Mouse (Mus musculus) embryonic facial prominence, embryonic 10.5 days (tissue): ENCODE results near the gene Cel. TPM values are rescaled to one million over a fixed set of nuclear protein-coding genes. Genes with fewer than 3 reads are reported as not detected.
A peak's percentile ranks its signal among the peaks of the same experiment; 100 is the strongest.

Experiments used
- DNase-seq: peaks from one replicate; pipeline ENCODE4 v3.0.0-alpha.2; 2017; ENCODE audit warnings: low spot score
- H3K27ac ChIP-seq: fragments of 300-500 bp; sonication (generic); replicated peaks from 2 replicates; pipeline ENCODE4 v1.5.1; 2016; ENCODE audit warnings: mild to moderate bottlenecking
- H3K27me3 ChIP-seq: fragments of 300-500 bp; sonication (generic); replicated peaks from 2 replicates; pipeline ENCODE4 v1.6.1; 2016; ENCODE audit warnings: low read depth, mild to moderate bottlenecking; ENCODE audit not compliant: poor library complexity, severe bottlenecking
- H3K36me3 ChIP-seq: fragments of 300-500 bp; sonication (generic); replicated peaks from 2 replicates; pipeline ENCODE4 v1.6.1; 2016; ENCODE audit warnings: mild to moderate bottlenecking, moderate library complexity
- H3K4me1 ChIP-seq: fragments of 300-500 bp; sonication (generic); 2 replicates; pipeline ENCODE4 v1.6.1; 2016
- H3K4me3 ChIP-seq: fragments of 300-500 bp; sonication (generic); 2 replicates; pipeline ENCODE4 v1.5.1; 2016; ENCODE audit warnings: mild to moderate bottlenecking, moderate library complexity
- H3K9me3 ChIP-seq: fragments of 300-500 bp; sonication (generic); 2 replicates; pipeline ENCODE4 v1.6.1; 2016; ENCODE audit warnings: mild to moderate bottlenecking
- WGBS: fragments of 180-500 bp; shearing (Covaris S2); methylation state at CpG from one replicate; pipeline ENCODE4 v1.1.7; 2016; 5-methylcytosine and 5-hydroxymethylcytosine counted together
- polyA plus RNA-seq: library from polyadenylated mRNA; unstranded; fragments of >200 nt; fragmentation: Nextera tagmentation; extraction: Ambion mirVana; gene quantifications from 2 replicates; pipeline ENCODE4 v1.2.1, GENCODE M21; 2016

Cel gene
- polyA plus RNA-seq, 1 experiment from 2014 or later: not detected

- WGBS: 64% methylated on average over 7 of the region's 7 CpGs
- DNase-seq: no peak
Observed at GRCm38 (mm10) chr2:28533901-28534435, 29.2 kb downstream of the Cel start.

GRCm38 (mm10) chr2:28532938-28533771, 30.0 kb downstream of the Cel start:
- peak overlapping the region; percentile 89 for H3K27ac ChIP-seq
- peaks cover 97% of the 10 kb centered on the region for H3K4me1 ChIP-seq
- H3K27me3 ChIP-seq: no peaks in the 10 kb centered on the region
- no peaks in the 10 kb centered on the region for H3K9me3 ChIP-seq
- H3K36me3 ChIP-seq: 0 out of 2 replicates have a peak, but pooled peaks cover 1% of the 10 kb centered on the region
- DNase-seq: peak; percentile 92
- H3K4me3 ChIP-seq: peak overlapping the region; percentile 72
- 3% methylated on average over 49 of the region's 49 CpGs for WGBS

More at GRCm38 (mm10) chr2:28533901-28534435, 29.2 kb downstream of the Cel start:
- H3K9me3 ChIP-seq: no peaks in the 10 kb centered on the region
- H3K27ac ChIP-seq: peak overlapping the region; percentile 89
- peak overlapping the region; percentile 72 for H3K4me3 ChIP-seq
- H3K4me1 ChIP-seq: peaks cover 97% of the 10 kb centered on the region
- 0 out of 2 replicates have a peak, but pooled peaks cover 7% of the 10 kb centered on the region for H3K36me3 ChIP-seq
- no peaks in the 10 kb centered on the region for H3K27me3 ChIP-seq

DNA sequence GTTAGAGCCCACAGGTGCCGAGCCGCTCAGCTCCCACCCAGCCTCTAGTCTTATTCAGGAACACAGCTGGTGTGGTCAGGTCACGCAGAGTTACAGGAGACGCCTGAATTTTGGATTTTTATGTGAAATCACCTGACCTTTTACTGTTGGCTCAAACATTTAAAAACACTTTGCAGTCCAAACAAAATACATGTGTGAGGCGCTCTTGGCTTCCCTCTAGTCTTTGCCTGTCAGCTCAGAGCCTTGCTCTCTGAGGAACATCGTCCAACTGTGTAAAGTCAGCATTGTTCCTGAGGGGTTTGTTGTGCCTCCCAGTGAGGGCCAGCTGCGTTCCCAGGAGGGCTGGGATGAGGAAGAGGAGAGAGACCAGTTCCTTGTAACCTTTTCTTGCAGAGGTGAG, 32.9 kb downstream of the Cel start:
- 62% methylated on average over 7 of the region's 7 CpGs for WGBS
- Histone ChIP-seq H3K4me3 (no peak overlapping the region), H3K36me3 (no peaks in the 10 kb centered on the region), H3K27me3 (no peaks in the 10 kb centered on the region), H3K9me3 (no peaks in the 10 kb centered on the region), H3K27ac (peak overlapping the region; percentile 54), H3K4me1 (peaks cover 93% of the 10 kb centered on the region)
- DNase-seq: no peak

GRCm38 (mm10) chr2:28529856-28530255, 33.3 kb downstream of the Cel start:
- H3K4me3 ChIP-seq: no peak overlapping the region
- no peak for DNase-seq
- WGBS: 81% methylated on average over 4 of the region's 4 CpGs
- no peaks in the 10 kb centered on the region for H3K36me3 ChIP-seq
- peak overlapping the region; percentile 54; the same call in 1 of the 2 replicates for H3K27ac ChIP-seq
- peaks cover 93% of the 10 kb centered on the region for H3K4me1 ChIP-seq
- no peaks in the 10 kb centered on the region for H3K27me3 ChIP-seq
- H3K9me3 ChIP-seq: no peaks in the 10 kb centered on the region

DNA sequence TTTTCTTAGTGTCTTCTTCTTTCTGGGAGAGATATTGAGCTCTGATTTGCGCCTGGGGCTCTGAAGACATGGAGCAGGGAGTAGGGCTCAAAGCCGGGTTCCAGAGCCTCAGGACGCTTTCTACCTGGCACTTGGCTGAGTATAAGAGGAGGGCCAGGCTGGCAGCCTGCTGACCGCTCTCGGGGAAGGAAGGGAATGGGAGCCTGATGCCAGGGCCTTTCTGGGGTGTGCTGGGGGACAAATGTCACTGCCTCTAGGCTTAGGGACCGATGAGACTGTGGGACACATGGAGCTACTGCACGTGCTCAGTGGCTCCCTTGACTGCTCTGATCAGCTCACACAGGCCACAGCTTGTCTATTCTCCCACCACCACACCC, 34.9 kb downstream of the Cel start:
- peak overlapping the region; percentile 35; the same call in 1 of the 2 replicates for H3K27ac ChIP-seq
- 81% methylated on average over 7 of the region's 7 CpGs for WGBS
- DNase-seq: no peak
- H3K4me1 ChIP-seq: peaks cover 90% of the 10 kb centered on the region
- H3K27me3 ChIP-seq: no peaks in the 10 kb centered on the region
- no peaks in the 10 kb centered on the region for H3K9me3 ChIP-seq
- no peak overlapping the region for H3K4me3 ChIP-seq
- no peaks in the 10 kb centered on the region for H3K36me3 ChIP-seq

GRCm38 (mm10) chr2:28527436-28528353, 35.5 kb downstream of the Cel start:
- 0 out of 2 replicates have a peak, but pooled peaks cover 2% of the 10 kb centered on the region for H3K36me3 ChIP-seq
- DNase-seq: no peak
- peaks cover 85% of the 10 kb centered on the region for H3K4me1 ChIP-seq
- no peaks in the 10 kb centered on the region for H3K9me3 ChIP-seq
- WGBS: 85% methylated on average over 20 of the region's 20 CpGs
- H3K27me3 ChIP-seq: no peaks in the 10 kb centered on the region
- H3K27ac ChIP-seq: peak overlapping the region; percentile 35; the same call in 1 of the 2 replicates
- no peak overlapping the region for H3K4me3 ChIP-seq

GRCm38 (mm10) chr2:28525943-28526876, 37.0 kb downstream of the Cel start:
- Histone ChIP-seq H3K4me1 (peaks cover 77% of the 10 kb centered on the region), H3K9me3 (no peaks in the 10 kb centered on the region), H3K36me3 (peaks cover 9% of the 10 kb centered on the region; the same call in 1 of the 2 replicates), H3K27ac (peak overlapping the region; percentile 82), H3K27me3 (no peaks in the 10 kb centered on the region), H3K4me3 (0 out of 2 replicates have a peak overlapping the region, but pooled peaks have one; percentile 32)
- peak; percentile 37 for DNase-seq
- 38% methylated on average over 12 of the region's 12 CpGs for WGBS

GRCm38 (mm10) chr2:28525219-28525942, 37.8 kb downstream of the Cel start:
- WGBS: 18% methylated on average over 11 of the region's 11 CpGs
- Histone ChIP-seq H3K27me3 (no peaks in the 10 kb centered on the region), H3K27ac (peak overlapping the region; percentile 82), H3K4me1 (peaks cover 75% of the 10 kb centered on the region), H3K36me3 (peaks cover 9% of the 10 kb centered on the region; the same call in 1 of the 2 replicates), H3K4me3 (peak overlapping the region; percentile 32; the same call in 1 of the 2 replicates), H3K9me3 (no peaks in the 10 kb centered on the region)
- peak; percentile 70 for DNase-seq

DNA sequence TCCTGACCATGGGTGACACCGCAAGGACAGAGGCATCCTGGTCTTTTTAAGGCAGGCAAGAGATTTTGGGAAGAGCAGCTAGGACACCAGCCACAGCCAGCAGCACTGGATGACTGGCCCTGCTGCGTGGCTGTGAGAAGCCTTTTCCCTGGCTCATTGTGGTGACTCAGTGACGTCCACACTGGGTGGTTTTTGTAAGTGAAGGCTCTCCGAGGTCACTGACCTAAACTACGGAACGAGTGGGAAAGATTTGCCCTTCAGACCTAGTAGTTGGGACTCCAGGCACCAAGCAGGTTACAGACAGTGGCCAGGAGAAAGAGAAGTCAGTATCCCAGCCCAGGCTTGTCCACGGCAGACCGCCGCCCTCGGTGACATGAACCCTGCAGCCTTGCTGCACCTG, 38.8 kb downstream of the Cel start:
- 77% methylated on average over 10 of the region's 10 CpGs for WGBS
- no peak overlapping the region for H3K4me3 ChIP-seq
- no peak for DNase-seq
- peaks cover 9% of the 10 kb centered on the region; the same call in 1 of the 2 replicates for H3K36me3 ChIP-seq
- 0 out of 2 replicates have a peak overlapping the region, but pooled peaks have one; percentile 24 for H3K27ac ChIP-seq
- H3K4me1 ChIP-seq: peaks cover 73% of the 10 kb centered on the region
- no peaks in the 10 kb centered on the region for H3K9me3 ChIP-seq
- no peaks in the 10 kb centered on the region for H3K27me3 ChIP-seq

DNA sequence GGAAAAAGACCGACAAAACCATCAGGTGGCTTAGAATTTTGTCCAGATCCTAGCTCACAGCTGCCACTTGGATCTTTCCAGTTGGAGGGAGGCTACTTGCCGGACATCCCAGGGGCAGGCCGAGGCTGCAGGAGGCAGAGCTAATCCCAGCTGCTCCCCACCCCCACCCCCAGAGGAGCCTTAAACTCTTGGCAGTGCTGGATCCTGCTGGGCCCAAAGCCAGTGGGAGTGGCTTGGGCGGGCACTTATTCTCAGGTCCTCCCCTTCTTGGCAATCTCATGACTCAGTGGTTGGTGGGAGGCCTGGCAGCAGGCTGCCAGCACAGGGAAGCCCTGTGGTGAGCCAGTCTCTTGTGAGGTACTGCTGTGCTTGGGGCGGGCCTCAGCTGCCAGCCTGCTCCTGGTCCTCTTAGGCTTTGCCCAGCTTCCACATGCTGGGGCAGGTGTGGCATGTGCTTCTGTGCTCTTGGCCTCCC, 39.5 kb downstream of the Cel start:
- H3K27ac ChIP-seq: peak overlapping the region; percentile 41; the same call in 1 of the 2 replicates
- 19% methylated on average over 5 of the region's 5 CpGs for WGBS
- DNase-seq: peak; percentile 32
- no peaks in the 10 kb centered on the region for H3K9me3 ChIP-seq
- peaks cover 9% of the 10 kb centered on the region; the same call in 1 of the 2 replicates for H3K36me3 ChIP-seq
- H3K4me1 ChIP-seq: peaks cover 72% of the 10 kb centered on the region
- no peaks in the 10 kb centered on the region for H3K27me3 ChIP-seq
- no peak overlapping the region for H3K4me3 ChIP-seq

- Histone ChIP-seq H3K4me1 (peaks cover 74% of the 10 kb centered on the region), H3K27ac (no peak overlapping the region), H3K9me3 (no peaks in the 10 kb centered on the region), H3K4me3 (no peak overlapping the region), H3K36me3 (peaks cover 16% of the 10 kb centered on the region), H3K27me3 (no peaks in the 10 kb centered on the region)
- no peak for DNase-seq
- WGBS: 84% methylated on average over 4 of the region's 4 CpGs
Observed at GRCm38 (mm10) chr2:28522166-28522565, 41.0 kb downstream of the Cel start.
